Mouse (Mus musculus) heart, embryonic 14.5 days (tissue): Measurements from ENCODE around the gene Prrx1. TPM values are rescaled to one million over a fixed set of nuclear protein-coding genes. Genes with fewer than 3 reads are reported as not detected.

Experiments used
- ATAC-seq: fragments of 200-750 bp; cut with Nextera tagmentation; 2 replicates; pipeline ENCODE4 v1.8.0; 2017; ENCODE audit warnings: low read depth, moderate TSS enrichment; ENCODE audit not compliant: insufficient number of reproducible peaks, insufficient read depth, low FRiP score
- H3K27ac ChIP-seq, 2 experiments: fragments of 200-500 bp in 1 of 2; fragments of 300-500 bp in 1 of 2; sonication (generic) in 1 of 2; replicated peaks in 1 of 2; 2 replicates each; pipeline ENCODE4 v1.5.1; 2012 to 2014; ENCODE audit warnings: low read depth in 2 of 2, low read length in 2 of 2, control low read depth in 1 of 2, mild to moderate bottlenecking in 1 of 2, mixed read lengths in 1 of 2; ENCODE audit not compliant: control insufficient read depth in 1 of 2, insufficient read depth in 1 of 2
- H3K27me3 ChIP-seq: fragments of 300-500 bp; sonication (generic); 2 replicates; pipeline ENCODE4 v1.6.1; 2014; ENCODE audit warnings: mild to moderate bottlenecking, low read length, control low read depth; ENCODE audit not compliant: control insufficient read depth, insufficient read depth
- H3K36me3 ChIP-seq: fragments of 300-500 bp; sonication (generic); 2 replicates; pipeline ENCODE4 v1.6.1; 2014; ENCODE audit warnings: mild to moderate bottlenecking, control low read depth, low read length, mixed read lengths; ENCODE audit not compliant: control insufficient read depth, insufficient read depth
- H3K4me1 ChIP-seq, 2 experiments: fragments of 200-500 bp in 1 of 2; fragments of 300-500 bp in 1 of 2; sonication (generic) in 1 of 2; 2 replicates each; pipeline ENCODE4 v1.6.1; 2012 to 2014; ENCODE audit warnings: low read length in 2 of 2, control low read depth in 1 of 2, mixed read lengths in 1 of 2; ENCODE audit not compliant: control insufficient read depth in 2 of 2, insufficient read depth in 2 of 2
- H3K4me2 ChIP-seq: fragments of 300-500 bp; sonication (generic); 2 replicates; pipeline ENCODE4 v1.6.1; 2014; ENCODE audit warnings: mild to moderate bottlenecking, low read length
- H3K4me3 ChIP-seq, 2 experiments: fragments of 200-500 bp in 1 of 2; fragments of 300-500 bp in 1 of 2; sonication (generic) in 1 of 2; 2 replicates each; pipeline ENCODE4 v1.5.1; 2012 to 2014; ENCODE audit warnings: low read length in 2 of 2, mild to moderate bottlenecking in 2 of 2, control low read depth in 1 of 2, low read depth in 1 of 2, moderate library complexity in 1 of 2; ENCODE audit not compliant: control insufficient read depth in 1 of 2, insufficient read depth in 1 of 2
- H3K9ac ChIP-seq: fragments of 300-500 bp; sonication (generic); 2 replicates; pipeline ENCODE4 v1.6.1; 2014; ENCODE audit warnings: mild to moderate bottlenecking, low read length
- H3K9me3 ChIP-seq: fragments of 300-500 bp; sonication (generic); 2 replicates; pipeline ENCODE4 v1.6.1; 2016; ENCODE audit warnings: low read length, control low read depth; ENCODE audit not compliant: control insufficient read depth
- WGBS: fragments of 180-500 bp; shearing (Covaris S2); extraction: QIAGEN DNeasy Blood & Tissue Kit; methylation state at CpG from one replicate; pipeline ENCODE4 v1.1.7; 2014; 5-methylcytosine and 5-hydroxymethylcytosine counted together
- polyA plus RNA-seq: library from polyadenylated mRNA; unstranded; fragments of >200 nt; fragmentation: Nextera tagmentation; extraction: Ambion mirVana; gene quantifications from 2 replicates; pipeline ENCODE4 v1.2.1, GENCODE M21; 2014

Prrx1 gene
- polyA plus RNA-seq, 1 experiment from 2014 or later: 8.9 TPM

- H3K36me3 ChIP-seq: no peaks in the 10 kb centered on the region
- ATAC-seq: no peak
- H3K4me3 ChIP-seq: no peak overlapping the region
- 60% methylated on average over 1 of the region's 1 CpGs for WGBS
- no peak overlapping the region for H3K4me2 ChIP-seq
- no peaks in the 10 kb centered on the region for H3K4me1 ChIP-seq
- H3K9ac ChIP-seq: no peak overlapping the region
- H3K27ac ChIP-seq: no peak overlapping the region
- H3K27me3 ChIP-seq: no peaks in the 10 kb centered on the region
- H3K9me3 ChIP-seq: no peaks in the 10 kb centered on the region
Measured at GRCm38 (mm10) chr1:163221767-163222166, 91.7 kb downstream of the Prrx1 start.

- H3K9ac ChIP-seq: no peak overlapping the region
- WGBS: 77% methylated on average over 14 of the region's 14 CpGs
- no peak for ATAC-seq
- H3K4me2 ChIP-seq: no peak overlapping the region
- no peaks in the 10 kb centered on the region for H3K27me3 ChIP-seq
- H3K4me1 ChIP-seq: no peaks in the 10 kb centered on the region
- H3K36me3 ChIP-seq: no peaks in the 10 kb centered on the region
- H3K27ac ChIP-seq: no peak overlapping the region
- no peaks in the 10 kb centered on the region for H3K9me3 ChIP-seq
- H3K4me3 ChIP-seq: no peak overlapping the region
Measured at GRCm38 (mm10) chr1:163208919-163209867, 104.3 kb downstream of the Prrx1 start.

GRCm38 (mm10) chr1:163198767-163199166 is 114.7 kb downstream of the Prrx1 start:
- Histone ChIP-seq H3K4me3 (no peak overlapping the region), H3K4me1 (no peaks in the 10 kb centered on the region), H3K27ac (no peak overlapping the region), H3K9ac (no peak overlapping the region), H3K9me3 (no peaks in the 10 kb centered on the region), H3K36me3 (no peaks in the 10 kb centered on the region), H3K4me2 (no peak overlapping the region), H3K27me3 (no peaks in the 10 kb centered on the region)
- 78% methylated on average over 2 of the region's 2 CpGs for WGBS
- ATAC-seq: no peak

- H3K27ac ChIP-seq: no peak overlapping the region
- no peak overlapping the region for H3K4me3 ChIP-seq
- 78% methylated on average over 4 of the region's 4 CpGs for WGBS
- H3K27me3 ChIP-seq: no peaks in the 10 kb centered on the region
- no peak overlapping the region for H3K9ac ChIP-seq
- H3K4me1 ChIP-seq: no peaks in the 10 kb centered on the region
- ATAC-seq: no peak
- H3K4me2 ChIP-seq: no peak overlapping the region
- no peaks in the 10 kb centered on the region for H3K9me3 ChIP-seq
- no peaks in the 10 kb centered on the region for H3K36me3 ChIP-seq
Measured at GRCm38 (mm10) chr1:163198059-163198458, 115.5 kb downstream of the Prrx1 start.

Other genes starting within 250 kb of the Prrx1 start
- gene Mroh9, start 228.0 kb downstream of the Prrx1 start, polyA plus RNA-seq: not detected in 2 replicates
- gene Gorab, start 90.0 kb upstream of the Prrx1 start, polyA plus RNA-seq: 8.5 and 9.0 TPM in 2 replicates